Mouse (Mus musculus) kidney, adult 2 months (tissue): ENCODE results near the gene Wdtc1. TPM values are rescaled to one million over a fixed set of nuclear protein-coding genes. Genes with fewer than 3 reads are reported as not detected.

ENCODE experiments used
- DNase-seq: peaks from one replicate; pipeline ENCODE4 v3.0.0; 2021
- H3K27ac ChIP-seq: fragments of 200-500 bp; 2 replicates; pipeline ENCODE4 v1.5.1; 2012; ENCODE audit warnings: low read depth, low read length, control low read depth, inconsistent platforms; ENCODE audit not compliant: insufficient read depth
- H3K27me3 ChIP-seq: fragments of 200-500 bp; replicated peaks from 2 replicates; pipeline ENCODE4 v1.6.1; 2012; ENCODE audit warnings: mild to moderate bottlenecking, moderate library complexity, low read length, inconsistent platforms; ENCODE audit not compliant: control insufficient read depth, insufficient read depth
- H3K36me3 ChIP-seq: fragments of 200-500 bp; 2 replicates; pipeline ENCODE4 v1.6.1; 2012; ENCODE audit warnings: mild to moderate bottlenecking, moderate library complexity, low read length, inconsistent platforms; ENCODE audit not compliant: control insufficient read depth, insufficient read depth
- H3K4me1 ChIP-seq: fragments of 200-500 bp; 2 replicates; pipeline ENCODE4 v1.6.1; 2011; ENCODE audit warnings: low read length; ENCODE audit not compliant: control insufficient read depth, insufficient read depth
- H3K4me3 ChIP-seq: fragments of 200-500 bp; 2 replicates; pipeline ENCODE4 v1.5.1; 2011; ENCODE audit warnings: mild to moderate bottlenecking, low read depth, low read length, control low read depth; ENCODE audit not compliant: insufficient read depth
- CTCF ChIP-seq: fragments of 200-500 bp; conservative IDR thresholded peaks from 2 replicates; pipeline ENCODE4 v1.5.1; 2011; ENCODE audit warnings: low read depth, mild to moderate bottlenecking, control low read depth, low read length, moderate library complexity, mixed read lengths; ENCODE audit not compliant: insufficient read depth, insufficient read length
- POLR2A ChIP-seq: fragments of 200-500 bp; IDR thresholded peaks from one replicate; pipeline ENCODE4 v1.6.1; 2011; ENCODE audit warnings: low read depth, low read length, control low read depth
- WGBS: fragments of 180-500 bp; shearing (Covaris S2); methylation state at CpG from one replicate; pipeline ENCODE4 v1.1.7; 2018; 5-methylcytosine and 5-hydroxymethylcytosine counted together
- polyA plus RNA-seq: library from polyadenylated mRNA; depleted of rRNA; stranded (reverse); fragments of >200 nt; gene quantifications from 2 replicates; pipeline ENCODE4 v1.2.3, GENCODE M21; 2012

Gene Wdtc1
- polyA plus RNA-seq, 1 experiment = 64.4 TPM

GRCm38 (mm10) chr4:133294084-133294483 is 59.2 kb downstream of the Wdtc1 start:
- WGBS = 79% methylated on average over 11 of the region's 11 CpGs
- H3K36me3 ChIP-seq = peaks cover 2% of the 10 kb centered on the region
- H3K27ac ChIP-seq = no peak overlapping the region
- H3K4me3 ChIP-seq = no peak overlapping the region
- no peak for DNase-seq
- TF ChIP-seq CTCF (no peak), POLR2A (no peak)
- H3K27me3 ChIP-seq = no peaks in the 10 kb centered on the region
- no peaks in the 10 kb centered on the region for H3K4me1 ChIP-seq

- 68% methylated on average over 24 of the region's 24 CpGs for WGBS
- no peak for DNase-seq
- TF ChIP-seq POLR2A = no peak
Observed at GRCm38 (mm10) chr4:133292901-133293843, 60.1 kb downstream of the Wdtc1 start.

GRCm38 (mm10) chr4:133292405-133292804 is 60.9 kb downstream of the Wdtc1 start:
- TF ChIP-seq POLR2A (no peak), CTCF (no peak)
- WGBS = 92% methylated on average over 4 of the region's 4 CpGs
- no peak overlapping the region for H3K4me3 ChIP-seq
- no peaks in the 10 kb centered on the region for H3K27me3 ChIP-seq
- H3K36me3 ChIP-seq = peaks cover 2% of the 10 kb centered on the region
- H3K27ac ChIP-seq = no peak overlapping the region
- no peak for DNase-seq
- no peaks in the 10 kb centered on the region for H3K4me1 ChIP-seq

More at GRCm38 (mm10) chr4:133292901-133293843, 60.1 kb downstream of the Wdtc1 start:
- Histone ChIP-seq H3K27ac (no peak overlapping the region), H3K4me1 (no peaks in the 10 kb centered on the region), H3K4me3 (no peak overlapping the region), H3K27me3 (no peaks in the 10 kb centered on the region), H3K36me3 (peaks cover 2% of the 10 kb centered on the region)

- no peak overlapping the region for H3K4me3 ChIP-seq
- WGBS = 100% methylated on average over 1 of the region's 1 CpGs
Observed at GRCm38 (mm10) chr4:133291255-133291654, 62.0 kb downstream of the Wdtc1 start.

GRCm38 (mm10) chr4:133286476-133287077 is 66.7 kb downstream of the Wdtc1 start:
- Histone ChIP-seq H3K4me3 (no peak overlapping the region), H3K4me1 (no peaks in the 10 kb centered on the region), H3K27me3 (no peaks in the 10 kb centered on the region), H3K36me3 (no peaks in the 10 kb centered on the region; the same call in 1 of the 2 replicates), H3K27ac (no peak overlapping the region)
- WGBS = 68% methylated on average over 4 of the region's 4 CpGs
- DNase-seq = no peak
- TF ChIP-seq CTCF (no peak), POLR2A (no peak)

More at GRCm38 (mm10) chr4:133291255-133291654, 62.0 kb downstream of the Wdtc1 start:
- Histone ChIP-seq H3K27me3 (no peaks in the 10 kb centered on the region), H3K27ac (no peak overlapping the region), H3K36me3 (peaks cover 2% of the 10 kb centered on the region), H3K4me1 (no peaks in the 10 kb centered on the region)
- no peak for TF ChIP-seq POLR2A
- no peak for TF ChIP-seq CTCF
- no peak for DNase-seq

- Histone ChIP-seq H3K27ac (no peak overlapping the region), H3K4me1 (no peaks in the 10 kb centered on the region), H3K27me3 (no peaks in the 10 kb centered on the region), H3K4me3 (no peak overlapping the region), H3K36me3 (no peaks in the 10 kb centered on the region; the same call in 1 of the 2 replicates)
- WGBS = 88% methylated on average over 5 of the region's 5 CpGs
- no peak for DNase-seq
- TF ChIP-seq CTCF (no peak), POLR2A (no peak)
Observed at GRCm38 (mm10) chr4:133285950-133286349, 67.3 kb downstream of the Wdtc1 start.

GRCm38 (mm10) chr4:133285299-133285698 is 68.0 kb downstream of the Wdtc1 start:
- no peaks in the 10 kb centered on the region for H3K27me3 ChIP-seq
- TF ChIP-seq CTCF (no peak), POLR2A (no peak)
- no peaks in the 10 kb centered on the region; the same call in 1 of the 2 replicates for H3K36me3 ChIP-seq
- no peak for DNase-seq
- WGBS = 83% methylated on average over 3 of the region's 3 CpGs
- no peak overlapping the region for H3K4me3 ChIP-seq
- H3K27ac ChIP-seq = no peak overlapping the region
- no peaks in the 10 kb centered on the region for H3K4me1 ChIP-seq
